Mouse (Mus musculus) neutrophil, adult 65 days (primary cell): ENCODE measurements around the gene Nmbr. TPM values are rescaled to one million over a fixed set of nuclear protein-coding genes. Genes with fewer than 3 reads are reported as not detected.

Experiments
- total RNA-seq: library from RNA; stranded (reverse); gene quantifications from 2 replicates; pipeline ENCODE4 v1.2.4, GENCODE M21; 2023

Nmbr gene
- total RNA-seq: not detected in 2 replicates

GRCm38 (mm10) chr10:14705072-14706066 lies at the start of gene Nmbr, which contains the start of gene Vta1:
Gene Nmbr, plus strand, starts transcription at chr10:14705591.
Gene Vta1, minus strand, starts transcription at chr10:14705560.

DNA sequence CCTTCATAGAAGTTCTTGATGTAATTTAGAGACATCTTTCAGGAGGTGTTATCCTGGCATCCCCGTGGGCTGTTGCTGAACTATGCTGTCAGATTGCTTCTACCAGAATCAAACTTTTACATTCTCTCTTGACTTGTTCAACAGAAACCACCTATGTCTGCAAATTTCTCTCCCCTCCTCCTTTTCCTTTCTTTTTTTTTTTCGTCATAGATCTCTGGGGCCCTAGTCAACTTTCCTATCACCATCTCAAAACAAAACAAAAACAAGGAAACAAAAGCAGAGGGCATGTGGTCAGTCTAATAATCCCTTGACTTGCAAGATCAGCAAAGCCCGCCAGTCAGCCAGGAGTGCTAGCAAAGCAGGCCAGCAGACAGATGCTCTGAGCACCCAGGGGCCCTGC lies 12.7 kb downstream of the Nmbr start, which contains the start of gene Gje1:
Gene Gje1, minus strand, starts transcription at position 101 of the 400 bp plus-strand sequence.

Other genes with a start within 250 kb of the Nmbr start
- 11.9 and 13.9 TPM in 2 replicates for gene Adgrg6, start 159.9 kb upstream of the Nmbr start, total RNA-seq
- 48.5 and 59.2 TPM in 2 replicates for gene Vta1, start within 50 bp of the Nmbr start, total RNA-seq
- 0.41 TPM in 1 of 2 replicates, not detected in the other for gene Gje1, start 12.6 kb downstream of the Nmbr start, total RNA-seq